Mouse (Mus musculus) gastrocnemius, postnatal 36 days (tissue): ENCODE results near the gene 2210010C04Rik. TPM values are rescaled to one million over a fixed set of nuclear protein-coding genes. Genes with fewer than 3 reads are reported as not detected.

Experiments used
- DNase-seq, 2 experiments: peaks; one replicate each; pipeline ENCODE4 v3.0.0; 2022
- intact Hi-C: fragments of 180-260 bp; cut with DNase I; formaldehyde crosslinking; loops from one replicate; pipeline ENCODE4 v1.15.1; 2025
- long read RNA-seq, 2 experiments: library from polyadenylated mRNA; stranded (forward); transcript quantifications; one replicate each; pipeline ENCODE4 v2.0.0; 2021
- total RNA-seq, 2 experiments: library from RNA; stranded (reverse); gene quantifications; 2 replicates each; pipeline ENCODE4 v1.2.3; 2021

2210010C04Rik gene
- not detected for total RNA-seq
- long read RNA-seq, experiment 1 = 0 reads
- long read RNA-seq, experiment 2 = 0 reads

DNA sequence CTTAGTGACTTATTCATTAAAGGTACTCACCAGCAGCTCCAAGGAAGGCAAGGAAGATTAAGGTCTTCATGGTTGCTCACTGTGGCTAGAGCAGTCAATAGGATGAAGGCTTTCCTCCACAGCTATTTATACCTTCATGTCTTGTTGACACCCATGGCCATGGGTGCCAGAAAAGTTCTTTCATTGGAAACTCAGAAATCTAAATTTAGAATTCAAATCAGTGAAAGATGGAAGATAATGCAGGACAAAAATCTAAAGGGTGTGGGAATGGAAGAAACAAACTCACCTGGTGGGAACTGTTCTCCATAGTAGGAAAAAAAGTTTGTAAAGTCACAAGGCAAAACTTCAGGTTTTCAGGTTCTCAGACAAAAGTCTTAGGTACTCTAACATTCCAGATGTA lies at the start of gene 2210010C04Rik:
2210010C04Rik (minus strand) TSS at position 101 of the 400 bp plus-strand sequence.
- intact Hi-C loops = no loop called here

DNA sequence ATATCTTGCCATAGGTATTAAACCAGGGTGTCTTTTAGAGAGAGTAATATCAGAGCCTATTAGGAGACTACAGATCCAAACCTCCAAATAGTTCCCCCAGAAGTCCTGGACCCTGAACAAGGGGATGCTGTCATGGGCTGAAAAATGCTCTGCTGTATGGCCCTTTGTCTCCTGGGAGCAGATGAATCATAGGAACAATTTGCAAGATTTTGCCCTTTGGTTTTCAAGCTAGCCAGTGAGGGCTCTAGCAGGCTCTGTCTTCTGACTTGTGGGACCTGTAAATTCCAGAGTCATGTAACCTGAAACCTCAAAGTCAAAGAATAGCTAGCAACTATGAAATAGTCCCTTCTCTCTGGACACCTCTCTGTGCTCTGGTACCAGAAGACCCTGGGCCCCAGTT lies 44.8 kb upstream of the 2210010C04Rik start:
- intact Hi-C loops = no loop called here
- no peak for DNase-seq

More for the DNA sequence above, at the start of gene 2210010C04Rik:
- DNase-seq = no peak

DNA sequence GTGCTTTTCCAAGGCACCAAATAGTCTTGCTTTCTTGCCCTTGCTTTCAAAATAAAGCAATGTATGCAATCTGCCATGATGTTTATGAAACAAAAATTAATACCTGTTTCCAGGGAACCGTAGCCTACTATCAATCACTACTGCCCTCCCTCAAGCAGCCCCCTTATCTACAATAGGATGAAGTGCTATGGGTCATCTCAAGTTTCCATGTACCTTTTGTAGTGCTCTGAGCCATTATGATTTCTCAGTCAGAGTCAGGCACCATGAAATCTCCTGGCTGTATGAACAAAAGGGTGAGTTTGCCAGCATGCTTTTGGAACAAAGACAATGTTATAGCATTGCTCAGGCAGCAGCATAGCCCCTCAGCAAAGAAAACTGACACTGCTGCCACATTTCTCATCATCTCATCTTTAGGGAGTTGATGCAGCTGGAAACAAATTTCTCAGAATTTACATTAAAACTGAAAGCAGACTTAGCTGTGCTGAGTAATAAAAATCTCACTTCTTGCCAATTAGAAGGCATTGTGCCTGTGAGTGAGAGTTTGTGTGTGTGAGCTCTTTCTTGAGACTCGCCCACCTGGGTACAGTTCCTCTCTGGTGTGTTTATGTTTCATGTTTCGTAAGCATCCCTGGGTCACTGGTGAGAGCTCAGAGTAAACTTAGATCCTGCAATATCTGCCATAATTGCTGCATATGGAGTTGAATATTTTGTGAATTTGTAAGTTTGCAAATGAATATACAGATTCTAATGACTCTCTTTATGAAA lies 43.4 kb upstream of the 2210010C04Rik start:
- DNase-seq = no peak
- intact Hi-C loops = no loop called here

DNA sequence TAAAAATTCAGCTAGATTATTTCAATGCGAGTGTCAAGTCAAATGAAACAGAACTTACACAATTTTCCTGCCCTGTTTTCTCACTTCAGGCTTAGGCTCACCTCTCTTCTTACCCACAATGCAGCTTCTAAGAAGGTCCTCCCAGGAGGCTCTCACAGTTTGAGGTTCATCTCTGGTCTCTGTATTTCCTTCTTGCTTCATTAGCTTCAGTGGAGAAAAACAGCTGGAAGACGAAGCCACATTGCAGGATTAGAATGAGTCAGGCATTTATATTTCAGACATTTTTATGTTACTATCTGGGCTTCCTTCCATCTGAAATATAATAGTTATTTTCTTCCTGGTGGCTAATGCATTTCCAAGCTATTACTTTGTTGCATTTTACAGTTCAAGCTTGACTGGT lies 40.4 kb upstream of the 2210010C04Rik start:
- intact Hi-C loops = no loop called here
- no peak for DNase-seq

DNA sequence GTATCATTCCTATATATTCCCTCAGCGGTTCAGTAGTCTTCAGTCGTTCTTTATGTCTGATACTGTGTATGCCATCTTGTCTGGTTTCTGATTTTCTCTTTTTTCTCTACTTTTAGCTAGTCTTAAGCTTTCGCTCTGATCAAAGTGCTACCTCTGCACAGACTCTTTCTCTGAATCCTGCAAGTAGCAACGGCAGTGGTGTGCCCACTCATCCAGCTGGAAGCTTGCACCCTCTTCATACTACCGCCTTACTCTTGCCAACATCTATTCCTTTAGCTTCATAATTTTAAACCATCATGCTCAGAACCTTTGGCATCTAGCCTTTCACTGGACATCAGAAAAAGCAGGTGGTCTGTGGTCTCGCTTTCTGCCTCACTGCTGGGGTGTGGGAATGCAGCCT lies 28.0 kb upstream of the 2210010C04Rik start:
- no peak for DNase-seq
- intact Hi-C loops = no loop called here

DNA sequence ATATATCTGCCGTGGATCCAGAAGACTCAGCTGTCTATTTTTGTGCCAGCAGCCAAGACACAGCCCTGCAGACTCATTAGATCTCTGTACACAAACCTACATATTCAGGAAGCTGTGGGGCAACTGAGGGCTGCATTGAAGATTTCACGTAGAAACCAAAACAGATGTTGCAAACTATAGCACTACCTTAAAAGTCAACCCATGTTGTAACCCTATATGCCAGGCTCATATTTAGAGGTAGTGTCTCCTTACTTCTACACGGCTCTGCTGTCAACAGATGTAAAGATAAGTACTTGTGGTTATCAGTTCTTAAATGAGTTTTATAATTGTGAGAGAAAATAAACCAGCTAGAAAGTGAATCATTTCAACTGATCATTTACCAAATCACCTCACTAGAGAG lies 27.4 kb upstream of the 2210010C04Rik start:
- intact Hi-C loops = no loop called here
- no peak for DNase-seq

DNA sequence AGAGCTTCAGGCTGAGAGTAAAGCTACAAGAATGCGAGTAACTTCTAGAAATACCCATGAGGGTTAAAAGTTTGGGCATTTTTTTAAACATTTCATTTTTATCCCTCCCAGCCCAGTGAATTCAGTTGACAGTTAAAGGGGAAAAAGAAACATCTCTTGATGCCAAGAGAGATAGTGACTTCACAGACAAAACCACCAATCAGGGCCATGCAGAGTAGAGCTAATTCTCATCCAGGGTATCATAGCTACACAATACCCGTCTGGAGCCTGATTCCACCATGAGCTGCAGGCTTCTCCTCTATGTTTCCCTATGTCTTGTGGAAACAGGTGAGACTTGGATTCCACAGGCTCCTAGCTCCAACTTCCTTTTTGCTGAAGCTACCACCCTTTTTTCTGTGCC lies 26.8 kb upstream of the 2210010C04Rik start:
- intact Hi-C loops = no loop called here
- DNase-seq = no peak

DNA sequence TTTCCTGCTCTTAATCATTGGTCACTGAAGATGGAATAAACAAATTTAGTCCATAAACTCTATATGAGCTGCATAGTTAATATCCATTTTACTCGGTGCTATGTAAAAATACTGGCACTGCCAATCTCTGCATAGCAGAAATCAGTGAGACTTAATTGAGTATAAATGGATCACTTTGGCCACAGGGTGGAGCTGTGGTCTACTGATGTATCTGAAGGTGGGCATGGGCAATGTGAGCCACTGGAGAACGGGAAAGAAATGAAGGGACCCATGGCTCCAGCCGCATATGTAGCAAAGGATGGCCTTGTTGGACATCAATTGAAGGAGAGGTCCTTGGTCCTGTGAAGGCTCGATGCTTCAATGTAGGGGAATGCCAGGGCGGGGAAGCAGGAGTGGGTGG lies 25.8 kb upstream of the 2210010C04Rik start:
- DNase-seq = no peak
- intact Hi-C loops = no loop called here

DNA sequence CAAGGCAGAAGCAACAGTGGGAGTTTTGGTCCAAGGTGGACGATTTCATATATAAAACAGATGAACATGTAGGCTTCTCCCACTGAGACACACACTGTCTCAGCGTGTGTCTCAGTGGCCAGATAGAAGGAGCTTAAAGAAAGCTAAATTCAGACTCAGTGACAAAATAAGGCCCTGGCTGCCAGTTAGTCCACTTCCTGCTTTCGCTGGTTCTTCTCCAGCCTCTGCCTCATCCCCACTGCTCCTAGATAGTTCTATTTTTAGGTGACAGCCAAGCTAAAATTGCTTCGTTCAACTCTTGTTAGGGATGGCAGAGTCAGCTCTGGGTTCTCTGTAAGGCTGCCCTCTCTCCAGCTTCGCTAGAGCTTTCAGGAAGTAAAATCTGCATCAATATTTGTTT lies 22.3 kb upstream of the 2210010C04Rik start:
- no peak for DNase-seq
- intact Hi-C loops = no loop called here

DNA sequence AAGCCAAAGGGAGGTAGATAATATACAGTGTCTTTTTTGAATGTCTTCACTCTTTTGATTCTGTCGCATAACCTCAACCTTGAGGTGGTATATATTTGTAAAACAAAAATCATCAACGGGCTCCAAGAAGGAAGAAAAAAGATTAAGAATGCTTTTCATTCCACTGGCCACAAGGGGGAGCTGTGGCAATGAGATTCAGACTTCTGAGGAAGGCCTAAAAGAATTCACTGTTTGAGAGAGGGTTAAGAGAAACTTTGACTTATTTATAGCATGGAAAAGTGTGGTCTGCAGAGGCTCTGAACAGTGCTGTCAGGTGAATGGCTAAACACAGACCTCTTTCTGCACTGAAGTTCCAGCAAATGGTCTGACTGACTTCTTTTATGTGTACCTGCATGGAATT lies 20.3 kb upstream of the 2210010C04Rik start:
- DNase-seq = no peak

DNA sequence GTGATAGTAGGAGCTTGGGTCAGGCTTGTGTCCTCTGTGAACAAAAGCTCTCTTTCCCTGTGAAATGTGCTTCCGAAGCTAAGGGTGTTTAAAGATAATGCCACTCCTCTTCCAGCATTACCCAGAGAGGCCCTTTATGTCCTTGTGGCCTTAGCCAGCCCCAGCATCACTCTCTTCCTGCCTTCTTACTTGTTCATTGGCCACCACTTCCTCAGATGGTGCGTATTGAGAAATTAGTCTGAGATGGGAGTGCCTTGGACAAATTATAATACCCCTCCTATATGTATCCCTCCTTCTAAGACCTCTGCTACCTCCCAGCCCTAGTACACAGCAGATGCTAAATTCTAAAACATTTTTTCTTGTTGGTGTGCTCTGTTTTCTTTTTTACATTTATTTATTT lies 19.1 kb upstream of the 2210010C04Rik start:
- intact Hi-C loops = no loop called here
- no peak for DNase-seq

More for the DNA sequence above, 20.3 kb upstream of the 2210010C04Rik start:
- intact Hi-C loops = no loop called here

DNA sequence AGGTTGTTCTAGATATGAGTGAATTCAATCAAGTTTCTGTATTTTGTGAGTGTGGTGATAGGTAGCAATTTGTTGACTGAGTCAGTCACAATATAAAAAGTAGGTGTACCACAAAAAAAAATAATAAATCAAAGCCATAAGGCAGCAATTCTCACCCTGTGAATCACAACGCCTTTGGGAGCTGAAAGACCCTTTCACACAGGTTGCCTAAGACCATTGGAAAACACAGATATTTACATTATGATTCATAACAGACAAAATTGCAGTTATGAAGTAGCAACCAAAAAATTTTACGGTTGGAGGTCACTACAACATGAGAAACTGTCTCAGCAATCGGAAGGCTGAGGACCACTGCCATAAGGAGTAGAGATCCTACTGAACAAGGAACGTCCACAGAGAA lies 16.5 kb upstream of the 2210010C04Rik start:
- no peak for DNase-seq
- intact Hi-C loops = no loop called here

DNA sequence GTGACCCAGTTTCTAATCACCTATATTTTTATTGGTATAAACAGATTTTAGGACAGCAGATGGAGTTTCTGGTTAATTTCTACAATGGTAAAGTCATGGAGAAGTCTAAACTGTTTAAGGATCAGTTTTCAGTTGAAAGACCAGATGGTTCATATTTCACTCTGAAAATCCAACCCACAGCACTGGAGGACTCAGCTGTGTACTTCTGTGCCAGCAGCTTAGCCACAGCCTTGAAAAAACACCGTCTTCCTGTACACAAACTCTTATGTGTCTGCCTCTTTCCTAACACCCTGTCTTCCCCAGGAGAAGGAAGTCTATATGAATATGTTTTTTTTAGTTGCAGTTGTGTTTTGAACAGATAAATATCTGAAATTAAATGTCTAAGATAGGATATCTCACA lies 13.3 kb upstream of the 2210010C04Rik start:
- no peak for DNase-seq
- intact Hi-C loops = no loop called here

DNA sequence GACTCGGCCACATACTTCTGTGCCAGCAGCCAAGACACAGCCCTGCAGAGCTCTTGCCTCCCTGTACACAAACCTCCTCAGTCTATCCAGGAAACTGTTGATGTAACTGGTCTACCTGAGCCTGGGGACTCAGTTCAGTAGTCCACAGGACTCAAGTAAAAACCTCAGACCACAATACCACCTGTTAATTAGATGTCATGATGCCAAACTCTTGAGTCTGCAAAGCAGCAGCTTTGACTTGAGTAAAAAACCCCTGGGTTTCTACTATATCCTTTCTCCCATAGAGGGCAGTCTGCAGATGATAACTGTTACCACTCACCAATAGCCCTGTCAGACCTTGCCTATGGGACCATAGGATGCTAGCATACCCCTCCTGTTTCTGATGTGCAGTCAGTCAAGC lies 12.7 kb upstream of the 2210010C04Rik start:
- intact Hi-C loops = no loop called here
- DNase-seq = no peak

DNA sequence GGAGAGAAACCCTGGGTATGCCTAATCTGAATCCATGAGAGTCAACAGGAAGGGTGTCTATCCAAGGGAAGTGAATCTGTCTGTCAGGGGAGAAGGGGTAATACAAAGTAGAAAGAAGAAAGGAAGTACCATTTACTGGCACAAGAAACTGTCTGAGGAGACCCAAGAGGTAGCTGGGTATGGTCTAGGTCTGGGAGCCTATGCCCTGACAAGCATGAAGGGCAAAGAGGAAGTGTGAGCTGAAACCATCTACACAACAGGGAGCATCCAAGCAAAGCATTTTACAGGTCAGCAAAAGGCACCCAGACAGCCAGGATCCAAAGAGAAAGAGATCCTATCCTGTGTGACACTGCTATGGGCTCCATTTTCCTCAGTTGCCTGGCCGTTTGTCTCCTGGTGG lies 11.9 kb upstream of the 2210010C04Rik start:
- intact Hi-C loops = no loop called here
- DNase-seq = no peak

DNA sequence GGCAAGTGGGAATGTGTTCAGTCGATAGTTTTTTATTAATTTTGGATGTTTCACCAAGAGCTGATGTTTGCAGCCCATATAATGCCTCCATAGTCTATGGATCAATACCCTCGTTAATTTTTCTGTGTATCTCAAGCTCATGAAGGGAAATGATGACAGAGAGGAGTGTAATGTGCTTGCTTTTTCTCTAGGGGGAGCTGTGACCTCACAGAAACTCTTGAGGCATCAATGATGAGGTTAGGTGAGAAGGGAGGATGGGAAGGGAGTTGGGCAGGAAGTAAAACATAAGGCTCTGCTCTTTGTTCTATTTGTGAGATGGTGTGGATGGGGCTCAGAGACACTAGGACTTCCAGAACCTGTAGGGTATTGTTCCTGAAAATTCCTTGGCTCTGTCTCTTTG lies 11.2 kb upstream of the 2210010C04Rik start:
- intact Hi-C loops = no loop called here

DNA sequence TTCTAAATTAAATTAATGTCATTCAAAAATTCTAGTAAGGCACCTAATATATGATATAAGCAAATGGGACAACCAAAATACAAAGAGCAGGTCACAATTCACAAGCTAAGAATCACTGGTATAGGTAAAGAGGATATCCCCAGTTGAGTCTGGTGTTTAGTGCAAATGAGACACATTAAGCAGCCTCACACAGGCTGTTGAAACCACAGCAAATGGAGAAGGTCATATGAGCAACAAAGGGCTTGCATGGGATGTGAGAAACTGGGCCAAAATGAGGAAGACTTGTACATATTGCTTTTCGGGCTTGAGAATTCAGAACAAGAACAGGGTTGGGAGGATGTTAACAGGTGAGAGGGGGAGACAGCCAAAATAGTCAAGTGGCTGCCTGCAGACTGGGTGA lies 9.4 kb upstream of the 2210010C04Rik start:
- intact Hi-C loops = no loop called here
- DNase-seq = no peak

More for the DNA sequence above, 11.2 kb upstream of the 2210010C04Rik start:
- DNase-seq = no peak

DNA sequence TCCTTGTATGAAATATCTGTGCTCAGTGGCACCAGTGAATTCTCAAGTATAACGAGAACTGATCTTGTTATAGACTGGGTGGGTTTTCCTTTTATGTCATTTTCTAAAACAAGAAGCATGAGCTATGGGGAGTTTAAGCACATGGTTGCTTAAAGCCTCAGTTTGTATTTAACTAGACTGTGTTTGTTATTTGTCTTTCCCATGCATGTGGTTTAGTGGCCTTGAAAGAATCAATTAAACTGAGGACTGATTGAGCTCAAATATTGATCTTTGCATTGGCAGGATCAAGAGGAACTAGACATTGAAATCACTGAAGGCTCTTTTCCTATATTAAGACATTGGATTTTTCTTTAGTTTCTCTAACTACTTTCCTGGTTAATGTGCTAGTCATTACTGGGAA lies 9.0 kb upstream of the 2210010C04Rik start:
- DNase-seq = no peak

DNA sequence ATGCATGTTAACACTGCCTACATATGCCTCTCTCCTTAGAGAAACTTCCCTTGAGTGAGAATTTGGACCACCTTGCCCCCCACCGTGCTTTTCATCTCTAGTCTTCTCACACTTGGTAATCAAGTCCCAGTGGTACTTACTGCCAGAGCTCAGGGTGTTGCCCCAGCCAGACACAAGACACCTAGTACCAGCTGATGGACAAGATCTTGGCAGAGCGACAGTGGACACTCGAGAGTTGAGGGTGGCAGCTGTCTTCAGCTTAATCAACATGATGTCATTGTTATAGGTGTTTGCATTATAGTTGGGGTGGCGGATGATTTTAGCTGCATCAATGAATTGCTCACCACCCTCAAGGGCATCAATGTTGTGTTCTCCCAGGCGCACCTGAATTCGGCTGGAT lies 2.5 kb downstream of the 2210010C04Rik start:
- intact Hi-C loops = no loop called here
- DNase-seq = no peak

More for the DNA sequence above, 9.0 kb upstream of the 2210010C04Rik start:
- intact Hi-C loops = no loop called here

DNA sequence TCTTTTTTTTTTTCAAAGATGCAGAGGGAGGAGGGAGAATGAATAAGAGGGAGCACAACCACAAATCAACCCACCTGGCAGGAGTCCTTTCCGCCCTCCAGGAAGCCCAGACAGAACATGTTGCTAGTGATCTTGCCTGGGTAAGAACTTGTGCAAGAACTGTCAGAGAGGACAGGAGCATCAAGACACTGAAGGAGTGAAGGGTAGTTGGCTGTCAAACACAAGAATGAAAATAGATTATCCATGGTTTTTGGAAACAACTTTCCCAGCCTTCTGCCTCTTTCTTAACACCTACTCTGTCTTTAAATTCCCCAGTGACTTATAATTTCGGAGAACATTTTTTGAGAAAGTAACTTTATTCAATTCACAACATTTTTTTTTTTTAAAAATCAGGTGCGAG lies 3.1 kb downstream of the 2210010C04Rik start:
- intact Hi-C loops = no loop called here
- DNase-seq = no peak

DNA sequence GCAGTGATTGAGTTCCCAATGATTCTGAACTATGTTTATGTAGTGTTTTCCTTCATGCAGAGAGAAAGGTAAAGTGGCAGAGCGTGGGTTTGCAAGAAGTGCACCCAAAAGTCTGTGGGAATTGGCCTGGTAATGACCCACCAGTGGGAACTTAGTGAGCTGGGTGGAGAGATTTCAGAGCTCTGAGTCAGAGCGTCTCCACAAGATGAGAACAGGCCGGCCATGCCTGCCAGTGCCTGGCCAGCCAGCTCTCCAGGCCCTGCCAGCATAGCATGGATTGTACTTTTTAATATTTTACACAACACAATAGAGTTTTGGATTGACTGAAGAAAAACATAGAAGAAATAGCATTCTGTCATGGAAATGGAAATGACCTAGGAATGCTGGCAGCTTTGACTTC lies 4.5 kb downstream of the 2210010C04Rik start:
- DNase-seq = no peak
- intact Hi-C loops = no loop called here

DNA sequence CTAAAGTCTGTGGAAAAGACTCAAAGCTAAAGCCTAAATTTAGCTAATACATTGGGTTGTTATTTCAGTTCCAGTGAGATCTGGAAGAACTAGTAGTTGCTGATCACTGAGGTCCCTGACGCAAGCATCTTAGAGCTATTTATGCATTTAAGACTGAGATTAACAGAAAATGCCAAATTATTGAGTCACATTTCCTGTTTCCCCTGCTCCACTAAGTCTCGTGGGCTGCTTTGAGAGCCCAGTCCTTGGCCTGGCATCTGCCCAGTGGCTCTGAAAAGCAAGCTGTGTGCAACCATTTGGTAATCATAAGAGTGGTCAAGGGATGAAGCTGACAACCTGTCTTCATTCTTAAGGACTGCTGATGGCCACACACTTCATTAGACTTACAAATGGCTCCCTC lies 8.3 kb downstream of the 2210010C04Rik start:
- intact Hi-C loops = no loop called here
- no peak for DNase-seq
